Mouse (Mus musculus) layer of hippocampus, postnatal 25 days (tissue): ENCODE data around the gene Purb. TPM values are rescaled to one million over a fixed set of nuclear protein-coding genes. Genes with fewer than 3 reads are reported as not detected.
A peak's percentile ranks its signal among the peaks of the same experiment; 100 is the strongest.
"Not testable (repeated sequence)": the region's sequence is repeated elsewhere in the genome, so short reads cannot be mapped to it uniquely, and the experiment has no call there.

Experiments
- DNase-seq, 2 experiments: peaks; one replicate each; pipeline ENCODE4 v3.0.0; 2022; ENCODE audit warnings: mixed read lengths in 2 of 2, low spot score in 1 of 2; ENCODE audit errors: extremely low spot score in 1 of 2
- microRNA-seq, 2 experiments: library from miRNA; unstranded; fragments of <30 nt; microRNA quantifications; one replicate each; pipeline ENCODE4 v1.2.0; 2021
- total RNA-seq, 2 experiments: library from RNA; stranded (reverse); gene quantifications; 2 replicates each; pipeline ENCODE4 v1.2.3; 2021

Purb gene
- total RNA-seq, 2 experiments from 2014 or later: 253 to 270 TPM

DNA sequence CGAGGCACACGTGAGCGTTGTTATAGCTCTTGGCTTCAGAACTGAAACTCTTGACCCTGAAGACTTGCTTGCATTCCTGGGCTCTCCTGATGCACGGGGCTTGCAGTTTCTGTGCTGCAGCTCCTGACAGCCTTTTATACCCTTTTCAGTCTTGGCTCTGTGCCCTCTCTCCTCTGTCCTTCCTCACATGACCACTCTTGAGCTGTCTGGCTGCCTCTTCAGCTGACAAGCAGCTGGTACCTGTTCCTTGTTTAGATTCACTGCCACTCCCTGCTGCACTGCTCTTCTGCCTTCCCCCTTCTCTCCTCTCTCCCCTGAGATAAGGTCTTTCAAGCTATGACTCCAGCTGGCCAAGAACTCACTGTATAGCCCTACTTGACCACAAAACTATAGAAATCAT, 28.2 kb downstream of the Purb start:
- DNase-seq: no peak

GRCm38 (mm10) chr11:6445951-6446350, 29.8 kb downstream of the Purb start:
- DNase-seq: no peak

GRCm38 (mm10) chr11:6445441-6445840, 30.3 kb downstream of the Purb start:
- DNase-seq: no peak

DNA sequence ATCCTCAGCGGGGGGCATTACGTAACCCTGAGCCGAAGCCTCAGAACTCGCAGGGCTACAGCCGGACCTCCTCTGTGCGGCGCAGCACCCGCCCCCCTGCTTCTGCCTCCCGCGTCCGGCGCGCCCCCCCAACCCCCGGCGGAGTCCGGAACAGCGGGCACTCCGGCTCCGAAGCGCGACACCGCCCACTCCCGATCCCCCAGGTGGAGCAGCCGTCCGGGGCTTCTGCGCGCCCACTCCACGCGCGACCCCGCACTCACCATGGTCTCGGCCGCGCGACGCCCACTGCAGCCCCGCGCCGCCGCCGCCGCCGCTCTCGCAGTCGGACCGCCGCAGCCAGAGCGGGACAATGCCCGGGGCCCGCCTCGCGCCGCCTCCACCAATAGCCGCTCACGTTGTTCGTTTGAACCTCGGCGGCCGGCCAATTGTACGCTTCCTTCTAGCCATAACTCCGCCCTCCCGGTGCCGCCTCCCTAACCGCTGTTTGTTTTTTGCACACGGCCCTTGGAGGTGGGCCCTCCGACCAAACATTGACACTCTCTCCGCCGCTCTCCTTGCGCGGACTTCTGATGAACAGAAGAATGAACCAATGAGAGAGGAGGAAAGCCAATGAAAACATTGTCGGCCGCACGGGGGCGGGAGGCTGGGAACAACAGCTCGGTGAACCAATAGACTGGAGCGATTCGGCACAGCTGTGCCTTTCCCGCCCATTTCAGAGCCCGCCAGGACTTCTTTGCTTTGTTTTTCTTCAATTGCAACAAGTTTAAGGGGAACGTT, 31.5 kb downstream of the Purb start, which contains the start of gene H2afv:
Gene H2afv, minus strand, starts transcription at position 367 of the 777 bp plus-strand sequence.
- peak; percentile 96 to 99 for DNase-seq

DNA sequence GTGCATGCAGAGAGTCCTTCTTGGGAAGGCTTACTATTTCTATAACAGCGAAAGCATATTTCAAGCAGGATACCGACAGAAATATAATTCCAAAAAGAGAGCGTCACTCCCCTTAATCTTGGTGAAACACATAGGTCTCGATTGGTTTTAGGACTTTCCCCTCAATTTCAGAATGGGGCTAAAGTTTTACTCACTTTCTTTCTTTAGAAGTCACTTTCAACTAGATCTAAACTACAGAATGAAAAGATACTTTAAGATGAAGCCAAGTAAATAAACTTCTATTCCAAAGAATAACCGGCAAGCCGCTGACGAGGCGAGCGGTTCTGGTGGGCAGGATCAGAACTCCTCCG, 32.0 kb downstream of the Purb start:
- no peak for DNase-seq

DNA sequence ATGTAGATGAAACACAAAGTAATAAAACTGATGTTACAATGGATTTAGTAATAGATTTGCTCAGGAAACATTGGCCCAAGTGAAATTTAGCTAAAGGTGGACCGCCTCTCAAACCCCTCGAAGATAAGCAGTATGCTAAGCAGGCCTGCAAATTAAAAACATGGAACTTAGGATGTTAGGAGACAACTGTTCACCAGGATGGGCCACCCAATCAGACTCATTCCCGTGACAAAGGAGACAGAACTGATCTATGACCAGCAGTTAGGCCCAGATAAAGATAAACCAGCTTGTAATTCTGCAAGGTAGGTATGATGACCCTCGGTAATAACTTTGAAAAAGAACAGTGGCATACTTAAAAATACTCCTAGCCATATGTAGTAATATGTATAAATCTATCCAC, 32.6 kb downstream of the Purb start:
- DNase-seq: no peak

- DNase-seq: no peak
Observed at GRCm38 (mm10) chr11:6442566-6442965, 33.2 kb downstream of the Purb start.

GRCm38 (mm10) chr11:6440171-6440570, 35.5 kb downstream of the Purb start:
- DNase-seq: no peak

GRCm38 (mm10) chr11:6437667-6438066, 38.0 kb downstream of the Purb start:
- no peak for DNase-seq

- peak in 1 of 2 experiments; percentile 50 for DNase-seq
Observed at GRCm38 (mm10) chr11:6436442-6436841, 39.3 kb downstream of the Purb start.

DNA sequence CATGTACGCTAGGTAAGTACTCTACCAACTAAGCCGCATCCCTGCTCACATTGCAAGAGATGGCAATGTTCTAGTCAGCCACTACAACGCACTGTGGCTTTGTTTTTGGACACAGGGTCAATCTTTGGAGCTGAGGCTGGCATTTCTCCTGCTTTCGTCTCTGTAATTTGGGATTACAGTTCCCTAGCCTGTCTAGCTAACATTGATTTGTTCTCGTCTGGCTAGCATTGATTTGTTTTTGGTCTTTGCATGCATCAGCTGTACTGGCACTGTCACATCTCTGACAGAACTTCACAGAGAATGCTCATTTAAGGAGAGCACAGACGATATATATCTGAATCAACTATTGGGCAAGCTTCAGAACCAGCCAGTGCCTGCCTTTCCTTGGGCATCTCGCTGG, 45.5 kb downstream of the Purb start:
- DNase-seq: no peak

DNA sequence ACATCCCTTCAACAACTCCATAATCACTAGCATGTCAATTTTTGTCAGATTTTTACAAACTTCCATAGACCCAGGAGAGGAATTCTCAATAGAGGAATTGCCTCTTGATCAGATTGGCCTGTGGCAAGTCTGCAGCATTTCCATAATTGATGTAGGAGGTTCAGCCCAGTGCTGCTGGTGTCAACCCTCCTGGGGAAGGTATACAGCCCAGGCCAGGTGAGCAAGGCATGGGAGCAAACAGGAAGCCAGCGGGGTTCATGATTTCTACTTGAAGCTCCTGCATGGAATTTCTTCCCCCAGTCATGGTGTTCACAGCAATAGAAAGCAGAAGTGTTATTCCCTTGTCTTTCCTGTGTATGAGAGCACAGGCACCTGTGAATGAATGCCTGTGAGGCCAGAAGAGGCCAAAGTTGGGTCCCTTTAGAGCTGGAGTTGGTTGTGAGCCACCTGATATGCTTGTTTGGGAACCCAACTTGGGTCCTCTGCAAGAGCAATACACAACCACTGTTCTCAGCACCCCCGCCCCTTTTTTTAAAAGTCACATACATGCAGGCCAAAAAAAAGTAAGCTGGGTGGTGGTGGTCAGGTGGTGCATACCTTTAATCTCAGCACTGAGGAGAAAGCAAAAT, 54.9 kb downstream of the Purb start:
- no peak for DNase-seq

DNA sequence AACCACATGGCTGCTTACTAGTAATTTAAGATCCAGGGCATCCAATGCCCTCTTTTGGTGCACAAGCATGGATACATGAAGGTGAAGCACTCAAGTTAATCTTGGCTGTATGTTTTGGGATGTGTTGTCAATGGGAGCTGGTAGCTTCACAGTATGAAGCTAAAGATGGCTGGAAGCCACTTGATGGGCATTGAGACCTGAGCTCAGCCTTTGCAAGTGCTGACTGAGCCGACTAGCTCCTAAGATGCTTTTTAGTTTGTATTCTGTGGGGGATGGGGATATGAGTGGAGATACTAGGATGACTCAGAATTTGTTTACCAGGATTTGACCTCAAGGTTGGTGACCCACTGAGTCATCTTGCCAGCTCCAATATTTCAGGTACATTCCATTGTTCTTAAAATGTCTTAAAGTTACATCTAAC, 55.4 kb downstream of the Purb start:
- no peak for DNase-seq

- not testable (repeated sequence) for DNase-seq
Observed at GRCm38 (mm10) chr11:6419156-6419555, 56.6 kb downstream of the Purb start.

DNA sequence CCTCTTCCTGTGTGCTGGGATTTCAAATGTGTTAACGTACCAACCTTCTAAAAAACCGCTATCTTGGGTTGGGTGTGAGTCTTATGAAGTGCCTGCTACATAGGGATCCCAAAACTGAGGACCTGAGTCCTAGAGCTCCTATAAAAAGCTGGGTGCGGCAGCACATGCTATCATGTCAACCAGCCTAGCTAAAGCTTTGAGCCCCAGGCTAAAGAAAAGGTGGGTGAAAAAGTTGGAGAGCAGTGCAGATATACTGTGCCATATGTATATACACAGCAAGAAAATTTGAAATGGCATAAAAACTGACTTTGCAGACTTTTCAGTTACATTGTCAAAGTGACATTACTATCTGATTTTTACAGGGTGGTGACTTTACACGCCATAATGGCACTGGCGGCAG, 57.0 kb downstream of the Purb start:
- DNase-seq: no peak

Small RNA genes lying within 50 kb of the gene (microRNA-seq; reads per million reads assigned to microRNA genes)
- gene Gm22123: 0 to 0.55 reads per million in 2 experiments

Other genes starting within 250 kb of the Purb start
- under 1 TPM; 0.15 to 0.26 TPM for gene Npc1l1, start 245.8 kb downstream of the Purb start, total RNA-seq
- 10 to 100 TPM; 41.4 to 43.1 TPM for gene Ddx56, start 208.1 kb downstream of the Purb start, total RNA-seq
- 100 to 1,000 TPM; 102 TPM for gene Tmed4, start 201.0 kb downstream of the Purb start, total RNA-seq
- gene Ogdh, start 184.3 kb downstream of the Purb start, total RNA-seq: 100 to 1,000 TPM; 229 to 239 TPM
- gene Zmiz2, start 86.8 kb downstream of the Purb start, total RNA-seq: 100 to 1,000 TPM; 165 to 189 TPM
- gene Ppia, start 60.5 kb downstream of the Purb start, total RNA-seq: 1,000 to 10,000 TPM; 1,673 to 1,893 TPM
- gene H2afv, start 31.5 kb downstream of the Purb start, total RNA-seq: 10 to 100 TPM; 40.9 to 42.0 TPM
- under 1 TPM; 0.20 to 0.47 TPM for gene Myo1g, start 45.0 kb upstream of the Purb start, total RNA-seq
- 10 to 100 TPM; 51.8 to 54.9 TPM for gene Ccm2, start 71.0 kb upstream of the Purb start, total RNA-seq
- gene Nacad, start 130.1 kb upstream of the Purb start, total RNA-seq: 10 to 100 TPM; 43.8 to 44.9 TPM
- gene Tbrg4, start 150.2 kb upstream of the Purb start, total RNA-seq: 10 to 100 TPM; 45.0 to 53.0 TPM
- gene Wap, start 162.7 kb upstream of the Purb start, total RNA-seq: not detected
- gene Ramp3, start 182.6 kb upstream of the Purb start, total RNA-seq: 1 to 10 TPM; 4.7 to 7.4 TPM